Mouse (Mus musculus) C2C12 (cell line): ENCODE results near the gene Hfm1.

Experiments used
- CTCF ChIP-seq: IDR thresholded peaks from one replicate; pipeline ENCODE4 v1.5.1; 2011; ENCODE audit not compliant: control insufficient read depth, insufficient read depth, insufficient read length
- FOSL1 ChIP-seq: IDR thresholded peaks from one replicate; pipeline ENCODE4 v1.8.0; 2011; ENCODE audit warnings: mild to moderate bottlenecking, low read length; ENCODE audit not compliant: poor library complexity, insufficient read depth, severe bottlenecking
- MAX ChIP-seq: IDR thresholded peaks from one replicate; pipeline ENCODE4 v1.6.1; 2011; ENCODE audit warnings: mild to moderate bottlenecking, control low read depth
- MYOD1 ChIP-seq: IDR thresholded peaks from one replicate; pipeline ENCODE4 v1.6.1; 2011; ENCODE audit warnings: low read depth; ENCODE audit not compliant: control insufficient read depth, insufficient read length

DNA sequence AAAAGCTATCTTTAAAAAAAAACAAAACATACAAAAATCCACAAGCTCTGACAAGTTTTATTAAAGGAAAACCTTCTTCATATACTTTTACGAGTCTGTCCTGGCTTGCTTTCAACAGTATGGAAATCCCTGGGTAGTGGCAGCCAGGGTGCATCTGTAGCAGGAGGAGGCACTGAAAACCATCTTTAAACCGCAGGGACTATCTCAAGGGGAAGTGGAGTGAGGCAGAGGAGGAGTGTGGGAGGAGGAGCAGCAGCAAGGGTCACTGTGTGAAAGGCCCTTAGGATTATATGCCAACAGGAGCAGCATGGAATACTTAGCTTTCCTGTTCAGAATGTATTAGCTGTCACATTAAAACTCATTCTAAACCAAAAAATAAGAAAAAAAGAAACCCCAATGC, 29.2 kb downstream of the Hfm1 start:
- TF ChIP-seq MAX (no peak), FOSL1 (no peak), CTCF (no peak), MYOD1 (no peak)
